Mouse (Mus musculus) lung, embryonic 14.5 days (tissue): ENCODE measurements around the gene Sephs2. TPM values are rescaled to one million over a fixed set of nuclear protein-coding genes. Genes with fewer than 3 reads are reported as not detected.

ENCODE experiments used
- ATAC-seq: fragments of 200-750 bp; cut with Nextera tagmentation; 2 replicates; pipeline ENCODE4 v1.8.0; 2017; ENCODE audit warnings: mild to moderate bottlenecking, moderate TSS enrichment, moderate library complexity; ENCODE audit not compliant: insufficient read depth
- DNase-seq: peaks from one replicate; pipeline ENCODE4 v3.0.0-alpha.2; 2015
- H3K27ac ChIP-seq: fragments of 300-500 bp; sonication (generic); 2 replicates; pipeline ENCODE4 v1.5.1; 2014; ENCODE audit warnings: low read depth, mild to moderate bottlenecking, moderate library complexity
- H3K27me3 ChIP-seq: fragments of 300-500 bp; sonication (generic); 2 replicates; pipeline ENCODE4 v1.6.1; 2014; ENCODE audit warnings: low read length, control low read depth; ENCODE audit not compliant: insufficient read depth
- H3K36me3 ChIP-seq: fragments of 300-500 bp; sonication (generic); 2 replicates; pipeline ENCODE4 v1.6.1; 2014; ENCODE audit warnings: control low read depth; ENCODE audit not compliant: insufficient read depth
- H3K4me1 ChIP-seq: fragments of 300-500 bp; sonication (generic); 2 replicates; pipeline ENCODE4 v1.6.1; 2014; ENCODE audit warnings: antibody characterized with exemption, control low read depth; ENCODE audit not compliant: insufficient read depth
- H3K4me2 ChIP-seq: fragments of 300-500 bp; sonication (generic); 2 replicates; pipeline ENCODE4 v1.6.1; 2014; ENCODE audit warnings: mild to moderate bottlenecking
- H3K4me3 ChIP-seq: fragments of 300-500 bp; sonication (generic); 2 replicates; pipeline ENCODE4 v1.5.1; 2014; ENCODE audit warnings: low read depth, low read length
- H3K9ac ChIP-seq: fragments of 300-500 bp; sonication (generic); 2 replicates; pipeline ENCODE4 v1.6.1; 2014
- H3K9me3 ChIP-seq: fragments of 300-500 bp; sonication (generic); 2 replicates; pipeline ENCODE4 v1.6.1; 2016; ENCODE audit warnings: low read depth, low read length, control low read depth
- CTCF ChIP-seq: IDR thresholded peaks from 2 replicates; pipeline ENCODE4 v1.5.1; 2016; ENCODE audit warnings: antibody characterized with exemption, low read depth
- WGBS: fragments of 180-500 bp; shearing (Covaris S2); extraction: QIAGEN DNeasy Blood & Tissue Kit; methylation state at CpG from one replicate; pipeline ENCODE4 v1.1.7; 2014; 5-methylcytosine and 5-hydroxymethylcytosine counted together
- polyA plus RNA-seq: library from polyadenylated mRNA; unstranded; fragments of >200 nt; fragmentation: Nextera tagmentation; extraction: Ambion mirVana; gene quantifications from 2 replicates; pipeline ENCODE4 v1.2.1, GENCODE M21; 2014

Gene Sephs2
- polyA plus RNA-seq, 1 experiment from 2014 or later, result 85.3 TPM

DNA sequence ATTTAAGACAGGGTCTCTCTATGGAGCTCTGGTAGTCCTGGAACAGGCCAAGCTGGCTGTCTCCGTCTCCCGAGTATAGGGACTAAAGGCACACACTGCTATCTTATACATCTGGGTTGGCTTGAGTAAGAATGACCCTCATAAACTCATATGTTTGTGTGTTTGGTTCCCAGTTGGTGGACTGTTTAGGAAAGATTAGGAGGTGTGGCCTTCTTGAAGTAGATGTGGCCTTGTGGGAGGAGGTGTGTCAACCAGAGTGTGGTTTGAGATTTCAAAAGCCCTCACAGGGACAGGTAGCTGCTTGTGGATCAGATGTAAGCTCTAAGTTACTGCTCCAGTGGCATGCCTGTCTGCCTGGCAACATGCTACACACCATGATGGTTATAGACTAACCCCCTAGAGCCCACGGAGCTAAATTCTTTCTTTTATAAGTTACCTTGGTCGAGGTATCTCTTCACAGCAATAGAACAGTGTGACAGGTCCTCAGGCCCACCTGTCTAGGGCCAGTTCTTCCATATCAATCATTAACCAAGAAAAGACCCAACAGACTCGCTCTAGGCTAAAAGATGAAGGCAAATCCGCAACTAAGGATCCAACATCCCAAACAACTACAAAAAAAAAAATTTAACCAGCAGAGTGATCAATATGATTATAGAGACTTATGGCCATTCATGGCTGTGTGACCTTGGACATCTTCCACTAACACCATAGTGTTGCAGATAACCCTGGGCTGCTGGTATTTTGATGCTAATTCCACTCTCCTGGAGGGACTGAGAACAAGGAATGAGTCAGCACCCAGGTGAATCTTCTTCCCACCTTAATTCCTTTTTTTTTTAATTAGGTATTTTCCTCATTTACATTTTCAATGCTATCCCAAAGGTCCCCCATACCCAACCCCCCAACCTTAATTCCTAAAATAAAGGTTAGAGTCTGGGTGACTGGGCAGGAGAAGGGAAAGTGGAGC, 50.1 kb downstream of the Sephs2 start:
- no peak for ATAC-seq
- no peak for TF ChIP-seq CTCF
- 76% methylated on average over 6 of the region's 6 CpGs for WGBS

DNA sequence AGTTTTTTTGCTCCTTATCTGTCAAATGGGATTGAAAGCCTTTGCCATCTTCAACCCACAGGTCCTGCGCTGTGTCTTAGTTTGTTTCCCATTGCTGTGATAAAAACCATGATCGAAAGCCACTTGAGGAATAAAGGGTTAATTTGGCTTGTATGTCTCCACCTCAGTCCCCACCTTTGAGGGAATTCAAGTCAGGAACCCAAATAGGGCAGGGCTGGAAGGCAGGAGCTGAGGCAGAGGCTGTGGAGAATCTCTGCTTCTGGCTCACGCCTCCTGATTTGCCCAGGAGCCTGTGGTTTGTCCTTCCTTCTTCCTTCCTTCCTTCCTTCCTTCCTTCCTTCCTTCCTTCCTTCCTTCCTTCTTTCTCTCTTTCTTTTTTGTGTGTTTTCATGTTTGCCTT, 50.7 kb downstream of the Sephs2 start:
- no peak for TF ChIP-seq CTCF
- Histone ChIP-seq H3K4me2 (no peak overlapping the region), H3K4me1 (no peaks in the 10 kb centered on the region), H3K27me3 (no peaks in the 10 kb centered on the region), H3K36me3 (no peaks in the 10 kb centered on the region), H3K4me3 (no peak overlapping the region), H3K27ac (no peak overlapping the region), H3K9me3 (0 out of 2 replicates have a peak, but pooled peaks cover 3% of the 10 kb centered on the region), H3K9ac (no peak overlapping the region)
- ATAC-seq (no peak), DNase-seq (no peak)
- 95% methylated on average over 3 of the region's 3 CpGs for WGBS

More for the DNA sequence above, 50.1 kb downstream of the Sephs2 start:
- Histone ChIP-seq H3K9ac (no peak overlapping the region), H3K27ac (no peak overlapping the region), H3K27me3 (no peaks in the 10 kb centered on the region), H3K4me1 (no peaks in the 10 kb centered on the region), H3K4me3 (no peak overlapping the region), H3K9me3 (0 out of 2 replicates have a peak, but pooled peaks cover 3% of the 10 kb centered on the region), H3K36me3 (no peaks in the 10 kb centered on the region), H3K4me2 (no peak overlapping the region)
- no peak for DNase-seq

Other genes starting within 250 kb of the Sephs2 start
- 74.3 and 90.8 TPM in 2 replicates for gene Maz, start 247.0 kb downstream of the Sephs2 start, polyA plus RNA-seq
- gene Kif22, start 231.6 kb downstream of the Sephs2 start, polyA plus RNA-seq, result 168 and 180 TPM in 2 replicates
- not detected in 2 replicates for gene Zg16, start 186.7 kb downstream of the Sephs2 start, polyA plus RNA-seq
- gene AI467606, start 182.7 kb downstream of the Sephs2 start, polyA plus RNA-seq, result 6.3 and 6.5 TPM in 2 replicates
- gene Qprt, start 151.8 kb downstream of the Sephs2 start, polyA plus RNA-seq, result 0.22 and 0.47 TPM in 2 replicates
- 0.20 TPM in 1 of 2 replicates, not detected in the other for gene Spn, start 136.2 kb downstream of the Sephs2 start, polyA plus RNA-seq
- 54.6 and 59.6 TPM in 2 replicates for gene Cd2bp2, start 78.0 kb downstream of the Sephs2 start, polyA plus RNA-seq
- 26.0 and 33.7 TPM in 2 replicates for gene Tbc1d10b, start 65.6 kb downstream of the Sephs2 start, polyA plus RNA-seq
- 8.6 and 12.2 TPM in 2 replicates for gene Mylpf, start 65.2 kb downstream of the Sephs2 start, polyA plus RNA-seq
- gene Zfp553, start 41.0 kb downstream of the Sephs2 start, polyA plus RNA-seq, result 21.2 and 24.3 TPM in 2 replicates
- gene Sept1, start 40.9 kb downstream of the Sephs2 start, polyA plus RNA-seq, result 20.1 and 20.3 TPM in 2 replicates
- 52.8 and 54.7 TPM in 2 replicates for gene Zfp771, start 29.8 kb downstream of the Sephs2 start, polyA plus RNA-seq
- gene Dctpp1, start 13.3 kb downstream of the Sephs2 start, polyA plus RNA-seq, result 202 and 226 TPM in 2 replicates
- gene Itgal, start 22.2 kb upstream of the Sephs2 start, polyA plus RNA-seq, result 1.0 and 1.6 TPM in 2 replicates
- gene Zfp768, start 71.5 kb upstream of the Sephs2 start, polyA plus RNA-seq, result 4.7 and 6.5 TPM in 2 replicates
- gene Zfp747, start 102.0 kb upstream of the Sephs2 start, polyA plus RNA-seq, result 6.7 and 8.5 TPM in 2 replicates
- gene 9130019O22Rik, start 113.1 kb upstream of the Sephs2 start, polyA plus RNA-seq, result 5.6 and 6.8 TPM in 2 replicates
- 4.9 and 7.1 TPM in 2 replicates for gene E430018J23Rik, start 119.6 kb upstream of the Sephs2 start, polyA plus RNA-seq
- gene Zfp764, start 132.8 kb upstream of the Sephs2 start, polyA plus RNA-seq, result 9.3 and 10.4 TPM in 2 replicates
- gene Zfp688, start 148.0 kb upstream of the Sephs2 start, polyA plus RNA-seq, result 21.6 and 22.6 TPM in 2 replicates
- 9.6 and 9.8 TPM in 2 replicates for gene Zfp689, start 175.1 kb upstream of the Sephs2 start, polyA plus RNA-seq
- 44.3 TPM in 2 replicates for gene Prr14, start 185.6 kb upstream of the Sephs2 start, polyA plus RNA-seq
- gene Fbrs, start 205.1 kb upstream of the Sephs2 start, polyA plus RNA-seq, result 12.8 and 16.1 TPM in 2 replicates
- gene Srcap, start 237.9 kb upstream of the Sephs2 start, polyA plus RNA-seq, result 61.6 and 71.3 TPM in 2 replicates
- 19.6 and 20.5 TPM in 2 replicates for gene Gm42715, start 245.5 kb upstream of the Sephs2 start, polyA plus RNA-seq